Mouse (Mus musculus) ES-Bruce4 (cell line): ENCODE data around the gene Gm49366.

Experiments used
- CTCF ChIP-seq: IDR thresholded peaks from one replicate; pipeline ENCODE4 v1.8.1; 2011; ENCODE audit warnings: low read depth, low read length
- POLR2A ChIP-seq: IDR thresholded peaks from one replicate; pipeline ENCODE4 v1.8.1; 2011; ENCODE audit warnings: low read length; ENCODE audit not compliant: insufficient read depth

- TF ChIP-seq CTCF (no peak), POLR2A (no peak)
These were observed 29.6 kb downstream of the Gm49366 start for GRCm38 (mm10) chr12:84068296-84068695.
